Mouse (Mus musculus) left cerebral cortex, postnatal 25 days (tissue): Measurements from ENCODE around the gene Lgals1. TPM values are rescaled to one million over a fixed set of nuclear protein-coding genes. Genes with fewer than 3 reads are reported as not detected.

Experiments used
- DNase-seq, 2 experiments: peaks; one replicate each; pipeline ENCODE4 v3.0.0; 2022; ENCODE audit warnings: low spot score in 2 of 2, mixed read lengths in 1 of 2
- intact Hi-C: fragments of 180-260 bp; cut with DNase I; formaldehyde crosslinking; loops from one replicate; pipeline ENCODE4 v1.15.1; 2025
- total RNA-seq, 2 experiments: library from RNA; stranded (reverse); gene quantifications; 2 replicates each; pipeline ENCODE4 v1.2.3; 2021

Lgals1 gene
- total RNA-seq, 2 experiments from 2014 or later = 19.6 to 21.3 TPM

GRCm38 (mm10) chr15:78930801-78931426 is 4.4 kb downstream of the Lgals1 start:
- intact Hi-C loops = no loop called here
- DNase-seq = no peak

DNA sequence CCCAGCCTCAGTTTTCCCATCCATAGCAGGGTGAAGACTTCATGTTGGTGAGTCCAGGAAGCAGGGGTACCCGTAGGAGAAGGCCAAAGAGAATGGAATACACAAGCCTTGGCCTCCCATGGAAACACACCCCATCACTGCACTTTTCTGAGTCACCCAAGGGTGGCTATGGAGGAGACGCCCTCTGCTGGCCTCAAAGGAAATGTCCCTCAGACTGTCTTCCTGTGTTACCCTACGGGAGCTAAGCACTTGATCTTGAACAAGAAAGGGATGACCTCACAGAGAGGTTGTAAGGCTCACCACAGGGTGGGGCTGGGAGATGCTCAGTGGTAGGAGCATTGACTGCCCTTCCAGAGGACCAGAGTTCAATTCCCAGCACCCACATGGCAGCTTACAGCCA is 5.1 kb downstream of the Lgals1 start:
- intact Hi-C loops = no loop called here

GRCm38 (mm10) chr15:78934784-78935320 is 8.3 kb downstream of the Lgals1 start, which contains the start of gene Nol12:
Nol12 (plus strand) TSS chr15:78934933.
- intact Hi-C loops = no loop called here
- peak; percentile 87 to 92 for DNase-seq

More for the DNA sequence above, 5.1 kb downstream of the Lgals1 start:
- DNase-seq = no peak

DNA sequence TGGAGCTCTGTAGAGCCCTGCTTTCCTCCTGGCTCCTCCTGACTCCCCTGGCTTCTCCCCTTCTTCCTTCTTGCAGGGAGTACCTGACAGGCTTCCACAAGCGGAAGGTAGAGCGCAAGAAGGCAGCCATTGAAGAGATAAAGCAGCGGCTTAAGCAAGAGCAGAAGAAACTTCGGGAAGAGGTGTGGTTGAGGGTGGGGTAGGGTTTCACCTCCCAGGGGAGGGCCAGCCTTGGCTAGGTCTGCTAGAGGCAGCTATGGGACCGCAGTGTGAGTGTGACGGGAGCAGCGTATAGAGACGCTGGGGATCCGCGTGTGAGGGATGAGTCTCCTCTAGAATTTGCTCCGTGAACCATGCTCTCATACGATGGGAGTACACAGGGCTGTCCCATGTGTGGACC is 9.9 kb downstream of the Lgals1 start:
- intact Hi-C loops = no loop called here
- DNase-seq = no peak

DNA sequence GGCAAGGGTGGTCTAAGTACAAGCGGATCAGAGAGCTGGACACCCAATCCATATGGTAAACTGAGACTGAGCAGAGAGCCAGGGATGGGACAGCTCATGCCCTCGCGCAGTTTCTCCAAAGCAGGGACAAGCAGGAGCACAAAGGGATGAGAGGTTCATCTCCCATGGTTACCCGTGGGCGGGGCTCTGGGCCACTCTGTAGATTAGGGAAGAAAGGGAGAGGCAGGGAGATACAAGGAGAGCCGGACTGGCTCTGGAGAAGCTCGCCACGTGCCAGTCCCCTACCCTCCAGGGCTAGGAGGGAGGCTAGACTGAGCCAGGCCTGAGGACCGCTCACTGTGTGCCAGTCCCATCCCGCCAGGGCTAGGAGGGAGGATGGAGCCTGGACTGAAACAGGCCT is 10.8 kb downstream of the Lgals1 start:
- intact Hi-C loops = no loop called here
- no peak for DNase-seq

GRCm38 (mm10) chr15:78937963-78938362 is 11.4 kb downstream of the Lgals1 start:
- intact Hi-C loops = no loop called here
- DNase-seq = no peak

- intact Hi-C loops = no loop called here
- no peak for DNase-seq
Measured at GRCm38 (mm10) chr15:78940325-78940724, 13.8 kb downstream of the Lgals1 start.

DNA sequence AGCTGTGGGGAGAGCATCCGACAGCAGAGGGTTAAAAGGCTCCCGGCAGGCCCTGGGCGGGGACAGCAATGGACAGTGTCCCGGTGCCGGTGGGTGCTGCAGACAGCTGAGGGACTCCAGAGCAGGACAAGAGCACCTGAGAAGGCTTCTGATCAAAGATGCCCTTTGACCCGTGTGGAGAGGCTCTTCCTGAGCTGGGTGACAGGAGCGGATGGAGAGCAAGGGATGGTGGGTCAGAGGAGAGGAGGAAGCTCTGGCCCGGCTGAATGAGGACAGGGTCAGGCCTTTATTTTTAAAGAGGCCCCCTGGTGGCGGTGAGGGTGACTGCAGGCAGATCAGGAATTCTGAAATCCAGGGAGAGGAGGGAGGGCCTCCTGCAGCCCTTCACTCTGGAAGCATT is 16.1 kb downstream of the Lgals1 start:
- intact Hi-C loops = loop anchor here (1.0 kb wide), 1 partner anchor 27 kb away; no protein-coding TSS in a partner anchor
- peak; percentile 76 to 78 for DNase-seq

DNA sequence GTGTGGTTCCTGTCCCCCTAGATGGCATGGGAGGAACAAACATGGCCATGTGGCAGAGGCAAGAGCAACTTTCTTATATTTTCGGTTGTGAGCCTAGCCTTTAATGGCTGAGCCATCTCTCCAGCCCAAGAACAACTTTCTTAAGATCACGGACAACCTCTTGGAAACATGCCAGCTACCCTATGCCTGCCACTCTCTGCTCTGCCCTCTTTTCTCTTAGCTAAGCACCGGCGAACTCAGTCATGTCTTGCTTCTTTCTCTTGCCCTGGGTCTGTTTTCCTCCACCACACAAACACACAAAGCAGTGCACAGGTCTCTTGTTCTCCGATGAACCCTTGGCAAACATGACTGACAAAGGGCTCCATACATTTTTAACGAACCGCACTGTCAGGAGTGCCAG is 19.7 kb downstream of the Lgals1 start:
- DNase-seq = no peak
- intact Hi-C loops = no loop called here

DNA sequence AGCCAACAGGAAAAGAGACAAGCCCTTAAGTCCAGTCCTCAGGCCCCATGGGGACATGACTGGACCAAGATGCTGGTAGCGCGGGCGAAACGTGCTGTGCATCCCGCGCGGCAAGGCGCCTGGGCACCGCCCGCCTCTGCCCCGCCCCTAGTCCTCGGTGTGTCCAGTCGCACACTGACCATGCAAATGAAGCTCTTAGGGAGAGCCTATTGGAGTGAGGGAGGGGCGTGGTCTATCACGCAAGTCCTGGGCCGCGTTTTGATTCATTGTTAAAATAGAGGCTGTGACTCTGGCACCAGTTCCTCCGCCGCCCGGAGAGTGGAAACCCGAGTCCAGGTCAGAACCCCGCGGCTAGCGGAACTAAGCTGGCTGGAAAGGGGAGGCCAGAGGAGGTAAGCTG is 21.1 kb downstream of the Lgals1 start, which contains the start of gene Triobp:
Triobp (plus strand) TSS at position 68 of the 400 bp plus-strand sequence.
- peak; percentile 82 to 94 for DNase-seq
- intact Hi-C loops = no loop called here

GRCm38 (mm10) chr15:78948152-78948725 is 21.7 kb downstream of the Lgals1 start:
- intact Hi-C loops = no loop called here
- DNase-seq = no peak

GRCm38 (mm10) chr15:78948883-78949282 is 22.4 kb downstream of the Lgals1 start:
- no peak for DNase-seq
- intact Hi-C loops = no loop called here

GRCm38 (mm10) chr15:78955663-78956062 is 29.1 kb downstream of the Lgals1 start:
- DNase-seq = no peak
- intact Hi-C loops = no loop called here

DNA sequence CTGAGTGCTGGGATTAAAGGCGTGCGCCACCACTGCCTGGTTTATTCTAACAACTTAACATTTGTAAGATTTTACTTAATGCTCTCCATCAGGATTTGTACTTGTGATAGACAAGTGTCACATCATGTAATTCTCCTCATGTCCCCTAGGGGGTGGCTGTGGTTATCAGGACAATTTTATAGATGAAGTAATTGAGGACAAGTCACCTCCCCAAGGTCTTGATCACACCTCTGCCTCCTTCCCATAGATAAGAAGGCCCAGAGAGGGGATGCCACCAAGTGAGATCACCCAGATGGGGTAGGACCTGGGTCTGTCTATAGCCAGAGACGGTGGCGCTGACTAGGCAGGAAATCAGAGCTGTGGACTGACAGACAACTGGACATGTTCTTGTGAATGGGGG is 29.8 kb downstream of the Lgals1 start:
- intact Hi-C loops = no loop called here
- no peak for DNase-seq

- no peak for DNase-seq
- intact Hi-C loops = no loop called here
Measured at GRCm38 (mm10) chr15:78957021-78957420, 30.5 kb downstream of the Lgals1 start.

- intact Hi-C loops = no loop called here
- no peak for DNase-seq
Measured at GRCm38 (mm10) chr15:78959537-78959936, 33.0 kb downstream of the Lgals1 start.

DNA sequence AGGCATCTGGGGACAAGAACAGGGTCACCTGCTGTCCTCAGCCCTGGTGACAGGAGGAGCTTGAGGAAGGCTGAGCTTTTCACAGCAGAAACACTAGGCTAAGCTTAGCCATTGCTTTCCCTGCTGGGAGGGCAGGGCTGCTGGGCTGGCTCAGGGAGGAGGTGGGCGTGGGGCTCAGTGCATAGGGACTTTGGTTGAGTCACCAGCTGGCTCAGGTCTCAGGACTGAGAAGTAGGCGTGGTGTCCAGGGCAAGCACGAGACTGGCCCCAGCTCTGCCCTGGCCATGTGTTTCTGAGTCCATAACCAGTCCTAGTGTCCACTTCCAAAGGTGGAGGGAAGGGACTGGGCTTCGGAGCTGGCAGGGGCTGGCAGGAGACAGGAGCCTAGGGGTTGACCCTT is 33.6 kb downstream of the Lgals1 start:
- intact Hi-C loops = no loop called here
- DNase-seq = no peak

- peak in 1 of 2 experiments; percentile 54 for DNase-seq
- intact Hi-C loops = no loop called here
Measured at GRCm38 (mm10) chr15:78962885-78963284, 36.4 kb downstream of the Lgals1 start.

GRCm38 (mm10) chr15:78971626-78972025 is 45.1 kb downstream of the Lgals1 start:
- intact Hi-C loops = no loop called here
- DNase-seq = no peak

DNA sequence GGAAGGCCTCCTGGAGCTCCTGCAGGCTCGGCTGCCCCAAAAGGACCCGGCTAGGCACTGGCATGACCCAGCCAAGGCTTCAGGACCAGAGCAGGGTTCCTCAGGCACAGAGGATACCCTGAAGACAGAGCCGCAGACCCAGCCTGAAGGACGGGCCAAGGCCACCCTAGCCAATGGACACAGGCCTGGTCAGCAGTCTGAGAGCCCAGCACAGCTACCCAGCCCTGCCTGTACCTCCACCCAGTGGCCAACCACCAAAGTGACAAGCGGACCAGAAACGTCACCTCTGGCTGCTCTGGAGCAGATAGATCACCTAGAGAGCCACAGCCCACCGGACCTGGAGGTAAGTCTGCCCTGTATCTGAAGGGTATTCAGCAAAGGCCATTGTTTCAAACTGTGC is 47.4 kb downstream of the Lgals1 start:
- intact Hi-C loops = no loop called here
- DNase-seq = no peak

DNA sequence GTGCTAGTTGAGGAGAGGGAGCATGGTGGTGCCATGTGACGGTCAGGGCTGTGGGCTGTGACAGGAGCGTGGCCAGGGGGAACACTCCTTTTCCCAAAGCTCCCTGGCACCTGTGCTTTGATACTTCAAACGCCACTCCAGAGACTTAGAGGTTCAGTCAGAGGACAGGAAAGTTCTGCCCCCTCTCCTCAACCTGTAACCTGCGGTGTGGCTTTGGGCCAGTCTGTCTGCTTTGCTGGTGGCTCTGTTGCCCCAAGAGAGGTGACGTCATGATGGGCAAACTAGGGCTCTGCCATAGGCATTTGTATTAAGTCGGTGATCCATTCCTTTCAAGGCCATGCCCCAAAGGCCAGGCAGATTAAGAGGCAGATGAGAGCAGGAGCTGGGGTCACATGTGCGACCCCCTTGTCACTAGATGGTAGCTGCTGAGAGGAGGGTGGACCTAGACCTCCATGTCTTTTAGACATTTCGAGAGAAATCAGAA is 51.2 kb downstream of the Lgals1 start:
- intact Hi-C loops = no loop called here
- DNase-seq = no peak
